Mouse (Mus musculus) stomach, embryonic 16.5 days (tissue): Measurements from ENCODE around the gene Sdr39u1. TPM values are rescaled to one million over a fixed set of nuclear protein-coding genes. Genes with fewer than 3 reads are reported as not detected.

ENCODE experiments used
- ATAC-seq: fragments of 200-750 bp; cut with Nextera tagmentation; 2 replicates; pipeline ENCODE4 v1.8.0; 2017; ENCODE audit warnings: moderate number of reproducible peaks, moderate TSS enrichment; ENCODE audit not compliant: insufficient read depth, low FRiP score
- H3K27ac ChIP-seq: fragments of 300-500 bp; sonication (generic); 2 replicates; pipeline ENCODE4 v1.5.1; 2014; ENCODE audit warnings: low read length
- H3K27me3 ChIP-seq: fragments of 300-500 bp; sonication (generic); 2 replicates; pipeline ENCODE4 v1.6.1; 2014; ENCODE audit warnings: low read length, control low read depth, mixed read lengths; ENCODE audit not compliant: control insufficient read depth, insufficient read depth
- H3K36me3 ChIP-seq: fragments of 300-500 bp; sonication (generic); 2 replicates; pipeline ENCODE4 v1.6.1; 2014; ENCODE audit warnings: low read length; ENCODE audit not compliant: control insufficient read depth, insufficient read depth
- H3K4me1 ChIP-seq: fragments of 300-500 bp; sonication (generic); 2 replicates; pipeline ENCODE4 v1.6.1; 2014; ENCODE audit warnings: low read length, control low read depth, mixed read lengths; ENCODE audit not compliant: control insufficient read depth, insufficient read depth
- H3K4me2 ChIP-seq: fragments of 300-500 bp; sonication (generic); 2 replicates; pipeline ENCODE4 v1.6.1; 2014; ENCODE audit warnings: low read depth, low read length, mixed read lengths
- H3K4me3 ChIP-seq: fragments of 300-500 bp; sonication (generic); replicated peaks from 2 replicates; pipeline ENCODE4 v1.5.1; 2014; ENCODE audit warnings: mild to moderate bottlenecking, low read length
- H3K9ac ChIP-seq: fragments of 300-500 bp; sonication (generic); 2 replicates; pipeline ENCODE4 v1.6.1; 2014; ENCODE audit warnings: low read length
- H3K9me3 ChIP-seq: fragments of 300-500 bp; sonication (generic); replicated peaks from 2 replicates; pipeline ENCODE4 v1.6.1; 2016; ENCODE audit warnings: low read length, control low read depth; ENCODE audit not compliant: control insufficient read depth
- WGBS: fragments of 180-500 bp; shearing (Covaris S2); extraction: QIAGEN DNeasy Blood & Tissue Kit; methylation state at CpG from one replicate; pipeline ENCODE4 v1.1.7; 2014; 5-methylcytosine and 5-hydroxymethylcytosine counted together
- polyA plus RNA-seq: library from polyadenylated mRNA; unstranded; fragments of >200 nt; fragmentation: Nextera tagmentation; extraction: Ambion mirVana; gene quantifications from 2 replicates; pipeline ENCODE4 v1.2.1, GENCODE M21; 2015

Sdr39u1 gene
- polyA plus RNA-seq, 1 experiment from 2014 or later: 66.5 TPM

DNA sequence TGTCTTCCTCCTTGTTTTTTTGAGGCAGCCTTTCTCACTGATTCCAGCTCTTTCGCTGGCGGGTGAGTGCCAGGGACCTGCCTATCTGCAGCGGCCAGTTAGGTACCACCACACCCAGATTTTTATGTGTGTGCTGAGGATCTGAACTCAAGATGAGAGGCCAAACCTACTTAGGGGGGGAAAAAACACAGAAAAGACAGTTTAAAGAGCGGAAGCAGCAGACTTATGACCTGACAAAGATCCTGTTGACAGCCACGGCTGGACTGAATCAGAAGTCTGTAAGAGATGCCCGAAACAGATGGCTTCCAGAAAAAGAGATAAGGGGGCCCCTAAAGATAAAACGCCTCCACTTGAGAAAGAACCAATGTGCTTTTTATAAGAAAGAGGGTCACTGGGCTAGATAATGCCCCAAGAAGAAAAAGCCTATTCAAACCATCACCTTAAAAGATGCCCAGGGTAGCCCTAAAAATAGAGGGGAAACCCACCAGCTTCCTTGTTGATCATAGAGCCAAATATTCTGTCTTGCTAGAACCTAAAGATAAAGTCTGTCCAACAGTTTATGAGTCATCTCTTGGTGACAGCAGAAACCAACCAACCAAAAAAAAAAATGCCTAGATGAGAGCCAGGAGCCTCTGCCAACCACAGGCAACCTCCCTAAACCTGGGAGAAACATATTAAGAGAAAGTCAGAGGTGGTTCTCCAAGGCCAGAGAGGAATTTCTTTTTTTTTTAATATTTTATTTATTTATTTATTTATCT, 22.6 kb upstream of the Sdr39u1 start:
- no peaks in the 10 kb centered on the region for H3K27me3 ChIP-seq
- 50% methylated on average over 7 of the region's 7 CpGs for WGBS

DNA sequence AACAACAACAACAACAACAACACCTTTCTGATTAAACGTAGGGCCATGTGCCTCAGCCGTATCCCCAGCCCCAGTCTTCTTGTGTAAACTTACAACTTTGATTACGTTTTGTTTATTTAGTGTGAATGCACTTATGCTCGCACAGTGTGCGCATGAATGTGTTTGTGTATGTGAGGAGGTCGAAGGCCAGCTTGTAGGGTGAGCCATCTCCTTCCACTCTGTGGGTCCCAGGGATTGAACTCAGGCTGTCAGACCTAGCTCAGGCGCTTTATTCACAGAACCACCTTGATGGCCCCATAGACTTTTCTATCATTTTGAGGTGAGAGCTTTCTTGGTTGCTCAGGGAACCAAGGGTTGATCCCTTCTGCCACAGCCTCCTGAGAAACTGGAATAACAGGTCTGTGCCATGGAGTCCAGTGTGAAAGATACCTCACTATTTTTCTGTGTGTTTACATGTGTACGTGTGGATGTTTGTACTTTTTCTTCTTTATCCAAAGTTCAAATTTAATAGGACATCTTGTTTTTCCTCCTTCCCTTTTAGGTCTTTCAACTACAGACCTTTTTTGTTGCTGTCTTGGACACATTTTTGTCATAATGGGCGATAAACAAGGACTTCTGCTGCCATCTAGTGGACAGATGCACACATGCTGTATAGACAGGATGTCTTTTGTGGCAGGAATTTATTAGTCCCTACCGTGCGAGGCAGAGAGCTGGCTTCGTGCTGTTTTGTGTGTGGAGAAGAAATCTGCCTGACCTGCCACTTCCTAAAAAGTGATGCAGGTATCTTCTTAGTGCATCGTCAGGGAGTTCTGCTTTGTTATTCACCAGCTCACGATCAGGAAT, 18.4 kb upstream of the Sdr39u1 start:
- H3K4me1 ChIP-seq: 0 out of 2 replicates have a peak, but pooled peaks cover 6% of the 10 kb centered on the region
- no peaks in the 10 kb centered on the region for H3K9me3 ChIP-seq
- 16% methylated on average over 14 of the region's 14 CpGs for WGBS
- no peaks in the 10 kb centered on the region for H3K36me3 ChIP-seq
- 0 out of 2 replicates have a peak overlapping the region, but pooled peaks have one; percentile 0 for H3K4me2 ChIP-seq
- peak; percentile 82 for ATAC-seq
- H3K27ac ChIP-seq: peak overlapping the region; percentile 56; the same call in 1 of the 2 replicates
- H3K27me3 ChIP-seq: no peaks in the 10 kb centered on the region
- H3K4me3 ChIP-seq: no peak overlapping the region
- H3K9ac ChIP-seq: peak overlapping the region; percentile 9; the same call in 1 of the 2 replicates

More for the DNA sequence above, 22.6 kb upstream of the Sdr39u1 start:
- Histone ChIP-seq H3K36me3 (no peaks in the 10 kb centered on the region), H3K4me2 (no peak overlapping the region), H3K27ac (no peak overlapping the region), H3K4me3 (no peak overlapping the region), H3K9ac (no peak overlapping the region), H3K9me3 (no peaks in the 10 kb centered on the region), H3K4me1 (0 out of 2 replicates have a peak, but pooled peaks cover 6% of the 10 kb centered on the region)
- ATAC-seq: no peak

DNA sequence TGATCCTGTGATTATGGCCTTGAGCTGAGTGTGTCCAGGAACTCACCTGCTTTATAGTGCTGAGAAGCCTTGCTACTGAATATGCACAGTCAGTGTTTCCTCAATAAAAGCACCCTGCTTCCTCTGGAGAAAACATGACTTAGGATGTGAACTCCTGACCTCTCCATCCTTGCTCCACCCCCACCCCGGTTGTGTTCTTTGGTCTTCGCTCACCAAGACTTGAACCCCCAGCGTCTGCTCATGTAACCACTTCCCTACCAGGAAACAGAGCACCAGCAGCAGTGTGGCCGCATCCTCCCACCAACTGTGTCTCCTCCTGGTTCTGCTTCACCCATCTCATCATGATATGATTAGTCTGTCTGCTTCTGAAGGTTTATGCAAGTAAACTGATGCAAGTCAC, 13.3 kb upstream of the Sdr39u1 start:
- Histone ChIP-seq H3K27ac (no peak overlapping the region), H3K4me2 (no peak overlapping the region), H3K9me3 (no peaks in the 10 kb centered on the region), H3K36me3 (no peaks in the 10 kb centered on the region), H3K9ac (no peak overlapping the region), H3K27me3 (no peaks in the 10 kb centered on the region), H3K4me3 (no peak overlapping the region), H3K4me1 (0 out of 2 replicates have a peak, but pooled peaks cover 3% of the 10 kb centered on the region)
- no peak for ATAC-seq
- WGBS: 48% methylated on average over 4 of the region's 4 CpGs

DNA sequence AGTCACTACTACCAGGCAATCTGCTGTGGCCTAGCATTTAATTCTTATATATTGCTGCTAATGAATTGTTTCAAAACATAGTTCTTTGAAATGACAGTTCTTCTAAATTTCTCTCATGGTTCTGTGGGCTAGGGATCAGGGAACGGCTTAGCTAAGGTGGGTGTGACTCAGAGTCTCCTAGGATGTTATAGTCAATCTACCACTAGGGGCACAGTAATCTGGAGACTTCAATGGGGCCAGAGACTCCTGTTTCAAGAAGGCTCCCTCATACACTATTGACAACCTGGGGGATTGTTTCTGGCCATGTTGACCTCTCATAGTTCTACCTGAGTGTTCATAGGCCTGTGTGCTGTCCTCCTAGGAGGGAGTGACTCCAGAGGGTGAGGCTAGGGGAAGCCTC, 5.4 kb upstream of the Sdr39u1 start:
- Histone ChIP-seq H3K27ac (no peak overlapping the region), H3K27me3 (no peaks in the 10 kb centered on the region), H3K9me3 (no peaks in the 10 kb centered on the region), H3K4me3 (no peak overlapping the region), H3K4me1 (peaks cover 3% of the 10 kb centered on the region; the same call in 1 of the 2 replicates), H3K9ac (no peak overlapping the region), H3K36me3 (no peaks in the 10 kb centered on the region), H3K4me2 (no peak overlapping the region)
- 14% methylated on average over 1 of the region's 1 CpGs for WGBS
- ATAC-seq: no peak

DNA sequence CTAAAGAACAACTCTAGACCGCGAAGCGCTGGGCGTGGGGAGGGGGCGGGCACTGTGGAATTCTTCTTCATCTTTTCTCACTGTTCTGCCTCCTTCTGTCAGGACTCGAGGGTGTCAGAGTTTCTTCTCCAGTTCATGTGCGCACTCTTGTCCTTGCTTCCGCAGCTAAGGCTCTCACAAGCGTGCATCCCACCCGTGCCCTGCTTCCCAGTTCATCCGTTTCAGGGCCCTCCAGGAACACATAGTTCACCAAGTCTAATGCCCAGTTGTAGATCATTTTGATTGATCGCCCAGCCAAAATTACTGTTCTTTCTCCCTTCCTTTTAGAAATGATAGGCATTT, 292 bp upstream of the Sdr39u1 start:
- Histone ChIP-seq H3K4me3 (peak overlapping the region; percentile 54), H3K4me1 (peaks cover 11% of the 10 kb centered on the region), H3K4me2 (peak overlapping the region; percentile 77), H3K27me3 (no peaks in the 10 kb centered on the region), H3K27ac (peak overlapping the region; percentile 68; the same call in 1 of the 2 replicates), H3K9ac (peak overlapping the region; percentile 79), H3K9me3 (no peaks in the 10 kb centered on the region), H3K36me3 (0 out of 2 replicates have a peak, but pooled peaks cover 4% of the 10 kb centered on the region)
- ATAC-seq: peak; percentile 14; the same call in 1 of the 2 replicates
- 6% methylated on average over 12 of the region's 12 CpGs for WGBS

DNA sequence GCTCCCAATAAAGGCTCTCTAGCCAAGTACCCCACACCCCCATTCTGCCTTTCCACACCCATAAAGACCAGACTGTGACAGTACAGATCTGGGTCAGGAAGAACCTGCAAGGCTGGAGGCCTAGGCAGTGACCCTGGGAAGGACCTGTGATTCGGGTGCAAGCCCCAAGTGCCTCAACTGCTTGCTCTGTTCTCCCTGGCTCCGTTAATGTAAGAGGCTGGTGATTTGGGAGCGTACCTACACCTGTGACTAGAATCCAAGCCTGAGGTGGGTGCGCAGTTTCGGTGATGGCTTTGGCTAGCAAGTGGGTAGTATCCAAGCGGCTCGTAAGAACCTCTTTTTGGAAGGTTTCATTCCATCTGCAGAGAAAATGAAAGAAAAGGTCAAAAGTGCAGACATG, 1.1 kb downstream of the Sdr39u1 start:
- 84% methylated on average over 7 of the region's 7 CpGs for WGBS
- Histone ChIP-seq H3K27ac (peak overlapping the region; percentile 68; the same call in 1 of the 2 replicates), H3K4me2 (peak overlapping the region; percentile 77; the same call in 1 of the 2 replicates), H3K4me3 (peak overlapping the region; percentile 54; the same call in 1 of the 2 replicates), H3K36me3 (peaks cover 11% of the 10 kb centered on the region; the same call in 1 of the 2 replicates), H3K9me3 (no peaks in the 10 kb centered on the region), H3K9ac (no peak overlapping the region; the same call in 1 of the 2 replicates), H3K4me1 (peaks cover 11% of the 10 kb centered on the region), H3K27me3 (no peaks in the 10 kb centered on the region)
- no peak for ATAC-seq

DNA sequence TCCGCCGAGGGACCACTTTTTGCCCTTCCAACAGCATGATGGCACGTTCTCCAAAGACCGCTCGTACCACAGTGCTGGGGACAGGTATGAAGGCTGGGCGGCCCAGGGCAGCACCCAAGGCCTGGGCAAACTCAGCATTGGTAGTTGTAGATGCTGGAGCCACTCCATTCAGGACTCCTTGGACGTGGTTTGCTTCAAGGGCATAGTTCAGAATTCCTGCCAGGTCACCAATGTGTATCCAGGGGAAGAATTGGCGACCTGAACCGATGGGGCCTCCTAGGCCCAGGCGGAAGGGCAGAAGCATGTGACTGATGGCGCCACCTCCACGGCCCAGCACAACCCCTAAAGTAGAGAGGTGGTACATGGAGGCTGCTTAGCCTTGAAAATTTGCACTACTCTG, 2.4 kb downstream of the Sdr39u1 start:
- Histone ChIP-seq H3K36me3 (peaks cover 11% of the 10 kb centered on the region), H3K27ac (no peak overlapping the region)
- WGBS: 89% methylated on average over 12 of the region's 12 CpGs

DNA sequence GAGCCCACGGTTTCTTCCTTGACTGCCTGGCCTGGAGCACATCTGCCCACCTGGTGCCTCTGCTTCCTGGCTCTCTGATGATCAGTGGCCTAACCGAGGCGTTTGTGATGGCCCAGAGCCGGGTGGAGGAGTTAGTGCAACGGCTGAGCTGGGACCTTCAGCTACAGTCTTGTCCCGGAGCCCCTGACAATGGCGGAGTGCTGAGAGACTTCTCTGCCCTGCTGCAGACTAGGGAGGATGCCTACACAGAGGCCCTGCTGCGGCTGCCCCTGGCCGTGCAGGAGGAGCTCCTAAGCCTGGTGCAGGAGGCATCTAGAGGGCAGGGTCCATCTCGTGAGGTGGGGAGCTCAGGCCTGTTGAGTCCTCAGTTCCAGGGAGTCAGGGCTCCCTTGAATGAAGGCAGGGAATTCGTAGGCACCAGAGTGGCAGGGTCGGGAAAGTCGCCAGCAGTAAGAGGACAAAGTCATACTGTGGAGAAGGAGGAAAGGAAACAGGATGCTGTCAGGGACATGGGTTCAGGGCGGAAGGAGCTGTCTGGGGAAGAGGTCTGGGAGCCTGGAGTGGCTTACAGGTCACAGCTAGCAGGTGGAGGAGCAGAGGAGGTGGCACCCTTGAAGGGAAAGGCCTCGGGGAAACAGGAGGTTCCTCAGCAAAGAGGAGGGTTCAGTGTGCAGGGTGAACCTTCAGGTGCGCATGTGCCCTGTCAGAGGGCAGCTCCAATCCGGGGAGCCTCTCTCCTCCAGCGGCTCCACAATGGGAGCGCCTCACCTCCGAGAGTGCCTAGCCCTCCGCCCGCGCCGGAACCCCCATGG, 13.3 kb downstream of the Sdr39u1 start:
- H3K27ac ChIP-seq: peak overlapping the region; percentile 97; the same call in 1 of the 2 replicates
- WGBS: 76% methylated on average over 24 of the region's 24 CpGs
- peak overlapping the region; percentile 75 for H3K4me3 ChIP-seq

More for the DNA sequence above, 2.4 kb downstream of the Sdr39u1 start:
- Histone ChIP-seq H3K9me3 (no peaks in the 10 kb centered on the region), H3K9ac (no peak overlapping the region), H3K27me3 (no peaks in the 10 kb centered on the region), H3K4me3 (no peak overlapping the region), H3K4me1 (peaks cover 11% of the 10 kb centered on the region), H3K4me2 (no peak overlapping the region)
- no peak for ATAC-seq

More for the DNA sequence above, 13.3 kb downstream of the Sdr39u1 start:
- Histone ChIP-seq H3K36me3 (peaks cover 17% of the 10 kb centered on the region), H3K4me2 (peak overlapping the region; percentile 84), H3K4me1 (peaks cover 22% of the 10 kb centered on the region), H3K27me3 (no peaks in the 10 kb centered on the region), H3K9ac (peak overlapping the region; percentile 92; the same call in 1 of the 2 replicates), H3K9me3 (no peaks in the 10 kb centered on the region)
- ATAC-seq: no peak
